Mouse (Mus musculus) testis, adult 2 months (tissue): ENCODE measurements at regions not wholly inside any gene's neighbourhood (a gene's known extent, or its start where the extent isn't known, plus 50 kb on each side); places are given as distances from the start of the nearest gene placed in this dataset.

Experiments
- H3K27ac ChIP-seq: fragments of 200-500 bp; 2 replicates; pipeline ENCODE4 v1.5.1; 2012; ENCODE audit warnings: low read depth, low read length; ENCODE audit not compliant: control insufficient read depth, insufficient read depth
- H3K27me3 ChIP-seq: fragments of 200-500 bp; 2 replicates; pipeline ENCODE4 v1.6.1; 2012; ENCODE audit warnings: mild to moderate bottlenecking, low read length, moderate library complexity; ENCODE audit not compliant: control insufficient read depth, insufficient read depth
- H3K36me3 ChIP-seq: fragments of 200-500 bp; 2 replicates; pipeline ENCODE4 v1.6.1; 2012; ENCODE audit warnings: mild to moderate bottlenecking, low read length; ENCODE audit not compliant: control insufficient read depth, insufficient read depth
- H3K4me1 ChIP-seq: fragments of 200-500 bp; 2 replicates; pipeline ENCODE4 v1.6.1; 2012; ENCODE audit warnings: low read length; ENCODE audit not compliant: control insufficient read depth, insufficient read depth
- H3K4me3 ChIP-seq: fragments of 200-500 bp; 2 replicates; pipeline ENCODE4 v1.5.1; 2012; ENCODE audit warnings: low read depth, mild to moderate bottlenecking, low read length, moderate library complexity, mixed read lengths; ENCODE audit not compliant: control insufficient read depth
- CTCF ChIP-seq: fragments of 200-500 bp; IDR thresholded peaks from 2 replicates; pipeline ENCODE4 v1.5.1; 2012; ENCODE audit warnings: low read depth, mild to moderate bottlenecking, inconsistent platforms, low read length, moderate library complexity; ENCODE audit not compliant: control insufficient read depth, insufficient read depth, insufficient replicate concordance
- POLR2A ChIP-seq: fragments of 200-500 bp; IDR thresholded peaks from 2 replicates; pipeline ENCODE4 v1.6.1; 2012; ENCODE audit warnings: low read depth, mild to moderate bottlenecking, inconsistent platforms, low read length, moderate library complexity; ENCODE audit not compliant: control insufficient read depth

GRCm38 (mm10) chr17:22673891-22674622, 73.3 kb downstream of the Vmn2r112 start:
- TF ChIP-seq CTCF: no peak
- no peak for TF ChIP-seq POLR2A
- Histone ChIP-seq H3K27ac (peak overlapping the region; percentile 95), H3K4me1 (peaks cover 5% of the 10 kb centered on the region; the same call in 1 of the 2 replicates), H3K36me3 (no peaks in the 10 kb centered on the region), H3K4me3 (peak overlapping the region; percentile 93), H3K27me3 (no peaks in the 10 kb centered on the region)
